Mouse (Mus musculus) lung, adult 2 months (tissue): Measurements from ENCODE around the gene Ext2.

Experiments used
- CTCF ChIP-seq: fragments of 200-500 bp; IDR thresholded peaks from 2 replicates; pipeline ENCODE4 v1.5.1; 2011; ENCODE audit warnings: mild to moderate bottlenecking, low read length, control low read depth; ENCODE audit not compliant: insufficient read depth
- POLR2A ChIP-seq: fragments of 200-500 bp; IDR thresholded peaks from 2 replicates; pipeline ENCODE4 v1.6.1; 2011; ENCODE audit warnings: low read depth, mild to moderate bottlenecking, control low read depth, low read length, borderline replicate concordance; ENCODE audit errors: extremely low read depth

DNA sequence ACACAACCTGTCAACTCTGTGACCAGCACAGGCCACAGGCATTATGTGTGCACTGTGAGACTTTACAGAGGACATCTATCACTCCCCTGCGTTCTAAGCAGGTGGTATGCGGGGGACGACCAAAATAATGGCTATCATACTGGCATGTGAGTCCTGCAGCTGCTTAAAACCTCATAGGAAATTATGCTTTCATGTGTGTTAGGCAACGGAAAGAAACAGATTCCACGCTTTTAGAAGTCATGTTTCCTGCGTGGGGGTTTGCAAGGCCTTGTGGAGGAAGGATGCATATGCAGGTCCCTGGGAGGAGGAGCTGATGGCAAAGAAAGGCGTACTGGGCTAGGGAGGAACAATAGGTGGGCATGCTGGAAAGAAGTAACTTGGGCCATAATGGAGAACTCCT, 63.2 kb downstream of the Ext2 start:
- no peak for TF ChIP-seq CTCF
- no peak for TF ChIP-seq POLR2A
